Mouse (Mus musculus): ENCODE measurements around the gene Klhl30.

GRCm38 (mm10) chr1:91304621-91305020, 46.2 kb upstream of the Klhl30 start:
- TF ChIP-seq CTCF (IDR thresholded peaks at IDR 0.05; ENCODE audit: borderline replicate concordance, insufficient read depth, low read depth, low read length) (no peak), POLR2A (IDR thresholded peaks at IDR 0.05; ENCODE audit: borderline replicate concordance, insufficient read depth, low read length) (no peak)
